8 mouse cellular contexts compared by ENCODE assay signal in genomic region chr2:110177879-110178278, GRCm38 (mm10).
DNase-seq lines count a peak whose midpoint lies in the region; ATAC-seq and TF ChIP-seq lines count a peak whose summit lies in the region.

No protein-coding gene starts in this region.

- no peaks in the 10 kb centered on the region for H3K36me3 ChIP-seq in forebrain, postnatal 0 days (ENCODE audit: insufficient read depth)
- no peaks in the 10 kb centered on the region for H3K36me3 ChIP-seq in forebrain, embryonic 10.5 days (replicated peaks)
- no peaks in the 10 kb centered on the region for H3K36me3 ChIP-seq in heart, embryonic 12.5 days
- H3K36me3 ChIP-seq in stomach, postnatal 0 days (ENCODE audit: control insufficient read depth, insufficient read depth, low read length): no peaks in the 10 kb centered on the region

- no peaks in the 10 kb centered on the region for H3K9me3 ChIP-seq in forebrain, postnatal 0 days (ENCODE audit: low read length)
- H3K9me3 ChIP-seq in forebrain, embryonic 10.5 days: no peaks in the 10 kb centered on the region
- no peaks in the 10 kb centered on the region for H3K9me3 ChIP-seq in heart, embryonic 12.5 days (replicated peaks)
- no peaks in the 10 kb centered on the region for H3K9me3 ChIP-seq in stomach, postnatal 0 days (ENCODE audit: control insufficient read depth, low read length)

- DNase-seq in forebrain, postnatal 0 days: peak; percentile 23
- no peak for DNase-seq in forebrain, embryonic 10.5 days (ENCODE audit: extremely low spot score, low spot score)
- DNase-seq in adrenal gland, postnatal 14 days: peak; percentile 73
- DNase-seq in kidney, postnatal 14 days: peak; percentile 88
- peak; percentile 45 for DNase-seq in stomach, postnatal 0 days (ENCODE audit: low spot score)
- no peak for DNase-seq in right cerebral cortex, adult 18-20 months

- ATAC-seq in forebrain, postnatal 0 days: no peak
- ATAC-seq in heart, embryonic 12.5 days (ENCODE audit: insufficient number of reproducible peaks, low FRiP score): peak; percentile 45; the same call in 1 of the 2 replicates
- no peak for ATAC-seq in stomach, postnatal 0 days (ENCODE audit: low FRiP score, low TSS enrichment)
- no peak for ATAC-seq in megakaryocyte, adult 5-6 weeks (ENCODE audit: poor library complexity, severe bottlenecking)

- no peaks in the 10 kb centered on the region for H3K27me3 ChIP-seq in forebrain, postnatal 0 days (ENCODE audit: insufficient read depth, low read length)
- H3K27me3 ChIP-seq in forebrain, embryonic 10.5 days (ENCODE audit: poor library complexity, severe bottlenecking): no peaks in the 10 kb centered on the region
- 0 out of 2 replicates have a peak, but pooled peaks cover under 1% of the 10 kb centered on the region for H3K27me3 ChIP-seq in heart, embryonic 12.5 days (replicated peaks)
- no peaks in the 10 kb centered on the region for H3K27me3 ChIP-seq in stomach, postnatal 0 days (ENCODE audit: control insufficient read depth, insufficient read depth, low read length)

- H3K4me3 ChIP-seq in forebrain, postnatal 0 days (ENCODE audit: low read depth, low read length): no peak overlapping the region
- H3K4me3 ChIP-seq in forebrain, embryonic 10.5 days: no peak overlapping the region
- H3K4me3 ChIP-seq in heart, embryonic 12.5 days: no peak overlapping the region
- no peak overlapping the region for H3K4me3 ChIP-seq in stomach, postnatal 0 days (ENCODE audit: low read depth, low read length)

- no peak overlapping the region for H3K27ac ChIP-seq in forebrain, postnatal 0 days (ENCODE audit: low read depth, low read length)
- H3K27ac ChIP-seq in forebrain, embryonic 10.5 days: no peak overlapping the region
- peak overlapping the region; percentile 60 for H3K27ac ChIP-seq in heart, embryonic 12.5 days (ENCODE audit: poor library complexity, severe bottlenecking)
- no peak overlapping the region for H3K27ac ChIP-seq in stomach, postnatal 0 days (replicated peaks)

- TF ChIP-seq EP300 in stomach, postnatal 0 days (optimal IDR thresholded peaks at IDR 0.05): no peak

- no peak for TF ChIP-seq CTCF in forebrain, postnatal 0 days (IDR thresholded peaks at IDR 0.05; ENCODE audit: low read depth)
- TF ChIP-seq CTCF in stomach, postnatal 0 days (IDR thresholded peaks at IDR 0.05; ENCODE audit: low read depth): no peak

- WGBS in forebrain, postnatal 0 days: 30% methylated on average over 7 of the region's 7 CpGs
- 84% methylated on average over 7 of the region's 7 CpGs for WGBS in forebrain, embryonic 10.5 days
- 28% methylated on average over 7 of the region's 7 CpGs for WGBS in heart, embryonic 12.5 days
- WGBS in stomach, postnatal 0 days: 29% methylated on average over 7 of the region's 7 CpGs

- no peak overlapping the region for H3K4me2 ChIP-seq in forebrain, postnatal 0 days (ENCODE audit: low read depth)
- peak overlapping the region; percentile 2; the same call in 1 of the 2 replicates for H3K4me2 ChIP-seq in heart, embryonic 12.5 days
- no peak overlapping the region for H3K4me2 ChIP-seq in stomach, postnatal 0 days (replicated peaks; ENCODE audit: low read depth)

- H3K4me1 ChIP-seq in forebrain, postnatal 0 days (ENCODE audit: insufficient read depth): peaks cover 6% of the 10 kb centered on the region; the same call in 1 of the 2 replicates
- H3K4me1 ChIP-seq in forebrain, embryonic 10.5 days: peaks cover 43% of the 10 kb centered on the region
- H3K4me1 ChIP-seq in heart, embryonic 12.5 days (replicated peaks): peaks cover 52% of the 10 kb centered on the region
- peaks cover 18% of the 10 kb centered on the region for H3K4me1 ChIP-seq in stomach, postnatal 0 days (replicated peaks; ENCODE audit: control insufficient read depth, insufficient read depth)

- no peak overlapping the region for H3K9ac ChIP-seq in forebrain, postnatal 0 days
- H3K9ac ChIP-seq in heart, embryonic 12.5 days: no peak overlapping the region
- H3K9ac ChIP-seq in stomach, postnatal 0 days (ENCODE audit: low read length): no peak overlapping the region

Comparison
In these comparisons a context has a peak if more than half of its experiments do, and no peak if none do; other contexts are left out.
1. DNase-seq: peak in forebrain, postnatal 0 days (single experiment), adrenal gland, postnatal 14 days (single experiment), kidney, postnatal 14 days (single experiment) and stomach, postnatal 0 days (single experiment); none in forebrain, embryonic 10.5 days (single experiment) and right cerebral cortex, adult 18-20 months (single experiment).